Mouse (Mus musculus) stomach, postnatal 0 days (tissue): ENCODE measurements around the gene Mtmr6.

Experiments
- CTCF ChIP-seq: IDR thresholded peaks from 2 replicates; pipeline ENCODE4 v1.5.1; 2016; ENCODE audit warnings: antibody characterized with exemption, low read depth, mild to moderate bottlenecking, moderate library complexity
- EP300 ChIP-seq: optimal IDR thresholded peaks from 2 replicates; pipeline ENCODE3; 2016; ENCODE audit warnings: antibody characterized with exemption

DNA sequence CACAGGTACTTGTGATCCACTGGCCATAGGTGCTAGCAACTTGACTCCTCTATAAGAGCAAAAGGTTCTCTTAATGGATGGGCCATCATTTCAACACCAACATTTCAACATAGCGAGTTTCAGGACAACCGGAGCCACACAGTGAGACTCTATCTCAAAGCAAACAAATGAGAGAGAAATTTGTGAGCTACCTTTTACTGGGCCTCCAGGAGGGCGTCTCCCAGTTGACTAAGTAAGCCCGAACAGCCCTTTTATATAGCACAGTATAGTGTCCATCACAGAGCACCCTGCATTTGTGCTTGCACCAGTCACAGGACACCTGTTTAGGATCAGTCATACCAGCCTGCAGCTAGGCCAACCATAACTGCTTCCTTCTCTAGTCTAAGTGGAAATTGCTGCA, 7.9 kb upstream of the Mtmr6 start:
- TF ChIP-seq CTCF: no peak
- TF ChIP-seq EP300: no peak
